Mouse (Mus musculus) embryonic facial prominence, embryonic 10.5 days (tissue): ENCODE data around the gene Patz1. TPM values are rescaled to one million over a fixed set of nuclear protein-coding genes. Genes with fewer than 3 reads are reported as not detected.

Experiments used
- DNase-seq: peaks from one replicate; pipeline ENCODE4 v3.0.0-alpha.2; 2017; ENCODE audit warnings: low spot score
- H3K27ac ChIP-seq: fragments of 300-500 bp; sonication (generic); replicated peaks from 2 replicates; pipeline ENCODE4 v1.5.1; 2016; ENCODE audit warnings: mild to moderate bottlenecking
- H3K27me3 ChIP-seq: fragments of 300-500 bp; sonication (generic); replicated peaks from 2 replicates; pipeline ENCODE4 v1.6.1; 2016; ENCODE audit warnings: low read depth, mild to moderate bottlenecking; ENCODE audit not compliant: poor library complexity, severe bottlenecking
- H3K36me3 ChIP-seq: fragments of 300-500 bp; sonication (generic); replicated peaks from 2 replicates; pipeline ENCODE4 v1.6.1; 2016; ENCODE audit warnings: mild to moderate bottlenecking, moderate library complexity
- H3K4me1 ChIP-seq: fragments of 300-500 bp; sonication (generic); 2 replicates; pipeline ENCODE4 v1.6.1; 2016
- H3K4me3 ChIP-seq: fragments of 300-500 bp; sonication (generic); 2 replicates; pipeline ENCODE4 v1.5.1; 2016; ENCODE audit warnings: mild to moderate bottlenecking, moderate library complexity
- H3K9me3 ChIP-seq: fragments of 300-500 bp; sonication (generic); 2 replicates; pipeline ENCODE4 v1.6.1; 2016; ENCODE audit warnings: mild to moderate bottlenecking
- WGBS: fragments of 180-500 bp; shearing (Covaris S2); methylation state at CpG from one replicate; pipeline ENCODE4 v1.1.7; 2016; 5-methylcytosine and 5-hydroxymethylcytosine counted together
- polyA plus RNA-seq: library from polyadenylated mRNA; unstranded; fragments of >200 nt; fragmentation: Nextera tagmentation; extraction: Ambion mirVana; gene quantifications from 2 replicates; pipeline ENCODE4 v1.2.1, GENCODE M21; 2016

The Patz1 gene
- polyA plus RNA-seq, 1 experiment from 2014 or later = 91.5 TPM

- Histone ChIP-seq H3K36me3 (peaks cover 98% of the 10 kb centered on the region), H3K27me3 (no peaks in the 10 kb centered on the region), H3K4me3 (peak overlapping the region; percentile 37; the same call in 1 of the 2 replicates), H3K27ac (no peak overlapping the region), H3K9me3 (no peaks in the 10 kb centered on the region), H3K4me1 (peaks cover 47% of the 10 kb centered on the region)
- WGBS = 77% methylated on average over 5 of the region's 5 CpGs
- no peak for DNase-seq
Observed at GRCm38 (mm10) chr11:3296056-3296455, 7.4 kb downstream of the Patz1 start.

DNA sequence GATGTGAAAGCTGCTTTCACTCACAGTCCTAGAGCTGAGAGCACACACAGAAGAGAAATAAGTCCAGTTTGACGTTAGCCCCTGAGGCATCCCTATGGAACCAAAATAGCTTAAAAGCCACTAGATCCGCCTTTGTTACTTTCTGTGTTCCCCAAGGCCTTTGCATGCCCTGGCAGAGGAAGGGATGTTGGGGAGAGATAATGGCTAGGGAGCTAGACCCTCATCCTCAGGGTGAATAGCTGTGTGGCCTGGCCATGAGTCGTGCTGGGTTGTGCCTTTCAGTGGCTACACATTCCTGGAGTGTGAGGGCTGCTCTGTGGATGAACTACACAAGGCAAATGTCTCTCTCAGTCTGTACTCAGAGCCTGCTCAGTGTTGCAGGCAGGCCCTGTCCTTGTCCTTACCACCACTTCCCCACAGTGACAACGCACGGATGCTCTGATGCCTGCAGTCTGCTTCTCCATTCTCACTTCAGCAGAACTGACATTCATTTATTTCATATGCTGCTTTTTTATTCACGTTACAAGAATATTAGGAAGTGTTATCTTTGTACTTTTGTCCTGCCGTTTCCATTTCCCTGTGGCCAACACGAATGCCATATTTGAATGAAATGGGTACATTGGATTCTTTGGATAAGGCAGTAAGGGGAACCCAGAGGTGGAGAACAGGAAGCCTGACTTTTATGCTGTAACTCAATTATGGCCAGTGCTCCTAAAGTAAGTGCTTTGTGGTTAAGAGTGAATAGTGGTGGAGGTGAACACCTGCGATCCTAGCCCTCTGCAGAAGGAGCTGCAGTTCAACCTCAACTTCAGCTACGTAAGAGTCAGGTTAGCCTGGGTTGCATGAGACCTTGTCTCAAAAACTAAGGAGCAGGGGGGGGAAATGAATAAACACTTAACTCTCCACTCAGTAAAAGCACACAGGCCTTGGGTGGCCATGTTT lies 9.5 kb downstream of the Patz1 start:
- Histone ChIP-seq H3K27me3 (no peaks in the 10 kb centered on the region), H3K36me3 (peaks cover 100% of the 10 kb centered on the region), H3K9me3 (no peaks in the 10 kb centered on the region), H3K27ac (no peak overlapping the region), H3K4me3 (no peak overlapping the region), H3K4me1 (peaks cover 35% of the 10 kb centered on the region)
- 90% methylated on average over 10 of the region's 10 CpGs for WGBS
- no peak for DNase-seq

GRCm38 (mm10) chr11:3298813-3299185 lies 10.1 kb downstream of the Patz1 start:
- H3K4me1 ChIP-seq = peaks cover 28% of the 10 kb centered on the region
- no peaks in the 10 kb centered on the region for H3K27me3 ChIP-seq
- 91% methylated on average over 14 of the region's 14 CpGs for WGBS
- H3K27ac ChIP-seq = no peak overlapping the region
- no peak overlapping the region for H3K4me3 ChIP-seq
- DNase-seq = no peak
- no peaks in the 10 kb centered on the region for H3K9me3 ChIP-seq
- H3K36me3 ChIP-seq = peaks cover 100% of the 10 kb centered on the region

- H3K36me3 ChIP-seq = peaks cover 100% of the 10 kb centered on the region
- no peaks in the 10 kb centered on the region for H3K27me3 ChIP-seq
- no peaks in the 10 kb centered on the region for H3K9me3 ChIP-seq
- H3K27ac ChIP-seq = no peak overlapping the region
- H3K4me1 ChIP-seq = peaks cover 6% of the 10 kb centered on the region
- H3K4me3 ChIP-seq = no peak overlapping the region
- no peak for DNase-seq
- WGBS = 95% methylated on average over 5 of the region's 5 CpGs
Observed at GRCm38 (mm10) chr11:3301075-3301474, 12.4 kb downstream of the Patz1 start.

DNA sequence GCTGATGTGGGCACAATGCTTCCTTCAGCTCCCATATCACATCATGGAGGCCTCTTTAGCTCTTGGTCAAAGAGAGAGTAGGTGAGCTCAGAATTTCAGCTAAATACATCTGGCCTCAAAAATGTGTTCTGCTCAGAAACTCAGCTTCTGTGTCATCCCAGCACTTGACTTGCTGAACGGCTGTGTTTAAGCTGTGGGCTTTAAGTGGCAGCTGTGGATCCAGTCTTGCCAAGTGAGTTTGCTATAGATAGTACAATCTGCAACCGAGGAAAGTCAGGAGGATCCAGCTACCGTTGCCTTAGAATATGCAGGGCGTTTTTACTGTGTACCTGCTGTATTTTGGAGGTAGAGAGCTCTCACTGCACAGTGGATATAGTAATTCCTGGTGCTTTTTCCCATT lies 13.7 kb downstream of the Patz1 start:
- Histone ChIP-seq H3K9me3 (no peaks in the 10 kb centered on the region), H3K36me3 (peaks cover 100% of the 10 kb centered on the region), H3K4me3 (no peak overlapping the region), H3K27ac (no peak overlapping the region), H3K27me3 (no peaks in the 10 kb centered on the region), H3K4me1 (no peaks in the 10 kb centered on the region)
- WGBS = 93% methylated on average over 4 of the region's 4 CpGs
- DNase-seq = no peak

GRCm38 (mm10) chr11:3302792-3303191 lies 14.1 kb downstream of the Patz1 start:
- Histone ChIP-seq H3K27me3 (no peaks in the 10 kb centered on the region), H3K4me3 (no peak overlapping the region), H3K9me3 (no peaks in the 10 kb centered on the region), H3K36me3 (peaks cover 100% of the 10 kb centered on the region), H3K4me1 (no peaks in the 10 kb centered on the region), H3K27ac (no peak overlapping the region)
- no peak for DNase-seq
- WGBS = 86% methylated on average over 4 of the region's 4 CpGs

DNA sequence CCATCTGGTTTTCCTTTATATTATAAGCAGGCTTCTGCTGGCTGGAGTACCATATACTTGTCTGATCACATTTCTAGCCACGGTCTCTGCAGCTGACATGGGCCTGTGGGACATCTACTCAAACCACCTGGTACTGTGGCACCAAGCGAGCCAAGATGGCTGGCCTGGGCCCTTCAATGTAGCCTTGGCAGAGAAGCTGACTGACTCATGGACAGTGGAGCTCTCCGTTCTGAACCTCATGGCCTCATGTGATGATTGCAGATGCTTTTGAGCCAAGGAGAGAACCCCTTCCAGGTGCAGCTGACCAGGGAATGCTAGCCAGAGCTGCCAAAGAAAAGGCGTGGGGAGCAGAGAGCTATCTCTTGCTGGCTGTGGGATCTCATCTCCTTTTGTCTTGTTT lies 17.1 kb downstream of the Patz1 start:
- H3K27me3 ChIP-seq = no peaks in the 10 kb centered on the region
- peaks cover 100% of the 10 kb centered on the region for H3K36me3 ChIP-seq
- H3K9me3 ChIP-seq = no peaks in the 10 kb centered on the region
- no peak overlapping the region for H3K4me3 ChIP-seq
- no peak overlapping the region for H3K27ac ChIP-seq
- DNase-seq = no peak
- no peaks in the 10 kb centered on the region for H3K4me1 ChIP-seq
- WGBS = 90% methylated on average over 4 of the region's 4 CpGs

DNA sequence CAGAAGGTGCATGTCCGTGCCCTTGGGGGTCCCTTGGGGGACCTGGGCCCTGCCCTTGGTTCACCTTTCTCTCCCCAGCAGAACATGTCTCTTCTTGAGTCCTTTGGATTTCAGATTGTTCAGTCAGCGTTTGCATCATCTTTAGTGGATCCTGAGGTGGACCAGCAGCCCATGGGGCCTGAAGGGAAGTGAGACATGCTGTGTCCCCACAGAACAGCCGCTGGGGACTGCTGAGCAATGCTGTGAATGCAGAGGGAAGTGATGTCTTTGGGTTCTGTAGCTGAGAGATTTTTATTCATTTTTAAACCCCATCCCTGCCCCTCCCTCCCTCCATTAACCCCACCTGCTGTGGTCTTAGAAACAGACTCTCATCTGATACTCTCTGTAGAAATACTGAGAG lies 19.2 kb downstream of the Patz1 start:
- no peak for DNase-seq
- H3K27me3 ChIP-seq = no peaks in the 10 kb centered on the region
- no peak overlapping the region for H3K27ac ChIP-seq
- no peak overlapping the region for H3K4me3 ChIP-seq
- H3K4me1 ChIP-seq = no peaks in the 10 kb centered on the region
- peaks cover 100% of the 10 kb centered on the region for H3K36me3 ChIP-seq
- no peaks in the 10 kb centered on the region for H3K9me3 ChIP-seq
- WGBS = 90% methylated on average over 3 of the region's 3 CpGs

- Histone ChIP-seq H3K36me3 (peaks cover 95% of the 10 kb centered on the region), H3K27ac (no peak overlapping the region), H3K4me1 (no peaks in the 10 kb centered on the region), H3K4me3 (no peak overlapping the region), H3K27me3 (no peaks in the 10 kb centered on the region), H3K9me3 (no peaks in the 10 kb centered on the region)
- 92% methylated on average over 4 of the region's 4 CpGs for WGBS
- DNase-seq = no peak
Observed at GRCm38 (mm10) chr11:3309884-3310283, 21.2 kb downstream of the Patz1 start.

GRCm38 (mm10) chr11:3310789-3311585 lies 22.3 kb downstream of the Patz1 start:
- DNase-seq = no peak
- H3K27ac ChIP-seq = no peak overlapping the region
- H3K36me3 ChIP-seq = peaks cover 87% of the 10 kb centered on the region
- no peak overlapping the region for H3K4me3 ChIP-seq
- 87% methylated on average over 10 of the region's 10 CpGs for WGBS
- H3K4me1 ChIP-seq = no peaks in the 10 kb centered on the region
- no peaks in the 10 kb centered on the region for H3K27me3 ChIP-seq
- no peaks in the 10 kb centered on the region; the same call in 1 of the 2 replicates for H3K9me3 ChIP-seq

- no peak overlapping the region for H3K4me3 ChIP-seq
- H3K36me3 ChIP-seq = peaks cover 82% of the 10 kb centered on the region
- no peaks in the 10 kb centered on the region for H3K27me3 ChIP-seq
- 87% methylated on average over 10 of the region's 10 CpGs for WGBS
- no peaks in the 10 kb centered on the region for H3K4me1 ChIP-seq
- H3K27ac ChIP-seq = no peak overlapping the region
- DNase-seq = no peak
- no peaks in the 10 kb centered on the region; the same call in 1 of the 2 replicates for H3K9me3 ChIP-seq
Observed at GRCm38 (mm10) chr11:3311586-3312347, 23.1 kb downstream of the Patz1 start.

GRCm38 (mm10) chr11:3313294-3313693 lies 24.6 kb downstream of the Patz1 start:
- WGBS = 98% methylated on average over 1 of the region's 1 CpGs
- H3K9me3 ChIP-seq = peaks cover 3% of the 10 kb centered on the region
- no peak overlapping the region for H3K27ac ChIP-seq
- no peaks in the 10 kb centered on the region for H3K27me3 ChIP-seq
- H3K4me1 ChIP-seq = no peaks in the 10 kb centered on the region
- H3K4me3 ChIP-seq = no peak overlapping the region
- DNase-seq = no peak
- peaks cover 75% of the 10 kb centered on the region for H3K36me3 ChIP-seq
